Mouse (Mus musculus) spleen, adult 2 months (tissue): ENCODE measurements around the gene Gse1. TPM values are rescaled to one million over a fixed set of nuclear protein-coding genes. Genes with fewer than 3 reads are reported as not detected.

Experiments
- DNase-seq, 2 experiments: peaks; one replicate each; pipeline versions ENCODE4 v3.0.0 to v3.0.0-alpha.2; 2012 to 2021; ENCODE audit warnings: low spot score in 2 of 2, low read depth in 1 of 2
- H3K27ac ChIP-seq: fragments of 200-500 bp; 2 replicates; pipeline ENCODE4 v1.5.1; 2012; ENCODE audit warnings: low read length, inconsistent platforms; ENCODE audit not compliant: insufficient read depth
- H3K27me3 ChIP-seq: fragments of 200-500 bp; 2 replicates; pipeline ENCODE4 v1.6.1; 2012; ENCODE audit warnings: mild to moderate bottlenecking, moderate library complexity, low read length, inconsistent platforms; ENCODE audit not compliant: control insufficient read depth, insufficient read depth
- H3K36me3 ChIP-seq: fragments of 200-500 bp; 2 replicates; pipeline ENCODE4 v1.6.1; 2012; ENCODE audit warnings: mild to moderate bottlenecking, low read length, inconsistent platforms; ENCODE audit not compliant: control insufficient read depth, insufficient read depth
- H3K4me1 ChIP-seq: fragments of 200-500 bp; 2 replicates; pipeline ENCODE4 v1.6.1; 2011; ENCODE audit warnings: inconsistent platforms; ENCODE audit not compliant: control insufficient read depth, insufficient read depth, insufficient read length
- H3K4me3 ChIP-seq: fragments of 200-500 bp; 2 replicates; pipeline ENCODE4 v1.5.1; 2011; ENCODE audit warnings: mild to moderate bottlenecking, inconsistent platforms; ENCODE audit not compliant: insufficient read depth, insufficient read length; ENCODE audit errors: extremely low read depth
- CTCF ChIP-seq: fragments of 200-500 bp; IDR thresholded peaks from 2 replicates; pipeline ENCODE4 v1.5.1; 2011; ENCODE audit warnings: mild to moderate bottlenecking, inconsistent platforms; ENCODE audit not compliant: insufficient read depth, insufficient read length, insufficient replicate concordance; ENCODE audit errors: extremely low read depth
- POLR2A ChIP-seq: fragments of 200-500 bp; IDR thresholded peaks from 2 replicates; pipeline ENCODE4 v1.6.1; 2011; ENCODE audit warnings: low read depth, low read length, inconsistent platforms
- WGBS: fragments of 180-500 bp; shearing (Covaris S2); methylation state at CpG from one replicate; pipeline ENCODE4 v1.1.7; 2018; 5-methylcytosine and 5-hydroxymethylcytosine counted together
- polyA plus RNA-seq: library from polyadenylated mRNA; depleted of rRNA; stranded (reverse); fragments of >200 nt; gene quantifications from 2 replicates; pipeline ENCODE4 v1.2.3, GENCODE M21; 2012

Gse1 gene
- polyA plus RNA-seq, 1 experiment = 39.2 TPM

GRCm38 (mm10) chr8:120289698-120290181, 61.5 kb downstream of the Gse1 start:
- TF ChIP-seq CTCF = no peak
- no peak for TF ChIP-seq POLR2A
- H3K36me3 ChIP-seq = no peaks in the 10 kb centered on the region
- 88% methylated on average over 10 of the region's 10 CpGs for WGBS
- H3K27ac ChIP-seq = no peak overlapping the region
- no peak overlapping the region for H3K4me3 ChIP-seq
- H3K27me3 ChIP-seq = no peaks in the 10 kb centered on the region
- H3K4me1 ChIP-seq = peaks cover 4% of the 10 kb centered on the region; the same call in 1 of the 2 replicates
- DNase-seq = no peak

DNA sequence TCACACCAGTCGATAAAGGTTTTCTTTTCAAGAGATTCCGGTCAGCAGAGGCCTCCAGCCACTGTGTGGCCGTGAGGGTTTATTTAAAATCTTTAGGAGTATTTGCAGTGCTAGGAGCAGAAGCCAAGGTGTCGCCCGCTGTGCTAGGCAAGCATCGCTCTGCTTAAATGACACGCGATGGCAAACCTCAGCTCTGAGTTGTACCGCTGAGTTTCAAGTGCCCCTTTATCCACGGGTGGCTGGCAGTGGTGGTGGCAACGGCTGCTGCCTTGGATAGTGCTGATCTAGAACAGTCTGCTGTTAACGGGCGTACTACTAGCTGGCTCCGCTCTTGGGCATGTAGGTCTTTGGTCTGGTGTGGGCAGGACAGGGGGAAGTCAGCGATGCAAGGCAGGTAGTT, 62.4 kb downstream of the Gse1 start:
- Histone ChIP-seq H3K36me3 (no peaks in the 10 kb centered on the region), H3K4me1 (no peaks in the 10 kb centered on the region), H3K4me3 (no peak overlapping the region), H3K27ac (no peak overlapping the region), H3K27me3 (no peaks in the 10 kb centered on the region)
- 70% methylated on average over 15 of the region's 15 CpGs for WGBS
- DNase-seq = no peak
- TF ChIP-seq POLR2A (no peak), CTCF (no peak)

GRCm38 (mm10) chr8:120291650-120292049, 63.4 kb downstream of the Gse1 start:
- Histone ChIP-seq H3K27ac (no peak overlapping the region), H3K27me3 (no peaks in the 10 kb centered on the region), H3K4me3 (no peak overlapping the region), H3K4me1 (no peaks in the 10 kb centered on the region), H3K36me3 (no peaks in the 10 kb centered on the region)
- 93% methylated on average over 9 of the region's 9 CpGs for WGBS
- no peak for TF ChIP-seq POLR2A
- no peak for DNase-seq

- TF ChIP-seq POLR2A (no peak), CTCF (no peak)
- no peak for DNase-seq
- no peak overlapping the region for H3K4me3 ChIP-seq
- H3K36me3 ChIP-seq = no peaks in the 10 kb centered on the region
- H3K27me3 ChIP-seq = no peaks in the 10 kb centered on the region
- 65% methylated on average over 8 of the region's 8 CpGs for WGBS
- no peak overlapping the region; the same call in 1 of the 2 replicates for H3K27ac ChIP-seq
- no peaks in the 10 kb centered on the region for H3K4me1 ChIP-seq
Measured at GRCm38 (mm10) chr8:120292316-120293107, 64.3 kb downstream of the Gse1 start.

DNA sequence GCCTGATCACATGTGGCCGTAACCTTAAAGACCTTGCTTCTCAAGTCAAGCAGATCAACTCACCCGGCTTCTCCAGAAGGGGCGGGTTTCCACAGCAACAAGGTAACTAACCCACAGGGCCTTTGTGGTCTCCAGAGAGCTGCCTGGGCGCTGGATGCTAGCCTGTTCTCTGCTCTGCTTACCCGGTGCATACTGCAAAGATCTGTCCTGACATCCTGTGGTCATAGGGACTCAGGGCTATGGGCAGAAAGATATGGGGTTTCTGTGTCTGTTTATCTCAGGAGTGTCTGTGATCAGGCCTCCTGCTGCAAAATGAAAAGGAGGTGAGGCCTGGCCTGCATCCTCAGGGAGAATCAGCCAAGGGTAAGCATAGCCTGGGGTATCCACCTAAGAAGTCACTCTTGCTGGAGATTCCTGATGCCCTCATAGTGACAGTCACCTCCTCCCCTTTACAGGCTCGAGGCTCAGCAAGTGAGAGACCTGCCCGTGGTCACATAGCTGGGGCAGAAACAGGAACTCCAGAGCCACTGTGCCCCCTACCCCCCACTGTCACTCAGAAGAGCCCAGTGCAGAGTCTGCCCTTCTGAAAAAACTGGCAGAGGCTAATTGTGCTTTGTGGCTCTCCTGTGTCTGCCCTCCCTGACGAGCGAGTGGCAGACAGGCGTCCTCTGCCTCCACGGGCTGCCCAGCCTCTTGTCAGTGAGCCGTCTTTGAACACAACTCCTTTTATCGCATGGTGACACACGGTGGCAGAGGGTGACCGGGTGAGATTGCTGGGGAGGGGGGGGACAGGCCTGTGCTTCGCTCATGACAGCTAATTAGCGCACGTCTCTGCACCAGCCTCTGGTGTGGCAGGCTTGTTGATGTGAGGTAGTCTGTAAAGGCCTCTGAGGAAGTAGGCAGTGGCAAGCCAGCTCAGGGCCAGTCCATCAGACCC, 65.4 kb downstream of the Gse1 start:
- H3K4me1 ChIP-seq = no peaks in the 10 kb centered on the region
- H3K27ac ChIP-seq = peak overlapping the region; percentile 45; the same call in 1 of the 2 replicates
- H3K27me3 ChIP-seq = no peaks in the 10 kb centered on the region
- H3K4me3 ChIP-seq = no peak overlapping the region
- H3K36me3 ChIP-seq = no peaks in the 10 kb centered on the region
- TF ChIP-seq POLR2A = no peak
- TF ChIP-seq CTCF = no peak
- DNase-seq = no peak
- WGBS = 44% methylated on average over 18 of the region's 18 CpGs

- 80% methylated on average over 17 of the region's 17 CpGs for WGBS
- DNase-seq = no peak
- H3K36me3 ChIP-seq = no peaks in the 10 kb centered on the region
- H3K27me3 ChIP-seq = no peaks in the 10 kb centered on the region
- no peak overlapping the region for H3K4me3 ChIP-seq
- no peak overlapping the region for H3K27ac ChIP-seq
- TF ChIP-seq CTCF (no peak), POLR2A (no peak)
- no peaks in the 10 kb centered on the region for H3K4me1 ChIP-seq
Measured at GRCm38 (mm10) chr8:120294982-120295870, 67.0 kb downstream of the Gse1 start.
